Mouse (Mus musculus) stomach, postnatal 0 days (tissue): Measurements from ENCODE around the gene Noct.

Source experiments
- CTCF ChIP-seq: IDR thresholded peaks from 2 replicates; pipeline ENCODE4 v1.5.1; 2016; ENCODE audit warnings: antibody characterized with exemption, low read depth, mild to moderate bottlenecking, moderate library complexity
- EP300 ChIP-seq: optimal IDR thresholded peaks from 2 replicates; pipeline ENCODE3; 2016; ENCODE audit warnings: antibody characterized with exemption

GRCm38 (mm10) chr3:51232205-51232910, 8.1 kb downstream of the Noct start:
- TF ChIP-seq CTCF (no peak), EP300 (no peak)
